Mouse (Mus musculus): ENCODE results near the gene Ltb.

The Ltb gene

DNA sequence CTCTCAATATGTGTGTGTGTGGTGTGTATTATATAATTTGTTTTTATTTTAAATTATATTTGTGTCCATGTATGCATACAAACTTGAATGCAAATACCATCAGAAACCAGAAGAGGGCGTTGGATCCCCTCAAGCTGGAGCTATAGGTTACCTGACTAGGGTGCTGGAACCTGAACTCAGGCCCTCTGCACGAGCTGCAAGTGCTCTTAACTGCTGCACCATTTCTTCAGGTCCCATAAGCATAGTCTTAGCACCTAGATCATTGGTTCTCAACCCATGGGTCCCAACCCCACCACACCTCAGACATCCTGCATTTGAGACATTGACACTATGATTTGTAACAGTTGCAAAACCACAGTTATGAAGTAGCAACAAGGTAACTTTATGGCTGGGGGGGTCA lies 2.5 kb upstream of the Ltb start:
- DNase-seq (ENCODE audit: low read depth, low spot score) = no peak

DNA sequence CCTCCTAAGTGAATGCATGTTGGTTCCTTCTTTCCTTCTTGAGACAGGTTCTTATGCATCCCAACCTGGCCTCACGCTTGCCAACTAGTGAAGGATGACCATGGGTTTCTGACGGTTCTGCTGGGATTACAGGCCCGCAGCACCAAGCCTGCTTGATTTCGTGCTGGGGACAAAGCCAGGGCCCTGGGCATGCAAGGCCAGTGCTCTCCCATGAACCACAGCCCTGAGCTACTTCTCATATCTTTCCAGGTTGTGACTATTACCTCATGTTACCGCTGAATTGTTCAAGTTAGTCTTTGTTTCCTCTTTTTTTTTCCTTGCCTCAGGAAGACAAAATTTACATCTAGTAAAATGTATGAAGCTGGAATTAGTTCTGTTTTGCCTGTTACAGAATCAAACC lies 1.3 kb upstream of the Ltb start:
- no peak for DNase-seq (ENCODE audit: low read depth, low spot score)

DNA sequence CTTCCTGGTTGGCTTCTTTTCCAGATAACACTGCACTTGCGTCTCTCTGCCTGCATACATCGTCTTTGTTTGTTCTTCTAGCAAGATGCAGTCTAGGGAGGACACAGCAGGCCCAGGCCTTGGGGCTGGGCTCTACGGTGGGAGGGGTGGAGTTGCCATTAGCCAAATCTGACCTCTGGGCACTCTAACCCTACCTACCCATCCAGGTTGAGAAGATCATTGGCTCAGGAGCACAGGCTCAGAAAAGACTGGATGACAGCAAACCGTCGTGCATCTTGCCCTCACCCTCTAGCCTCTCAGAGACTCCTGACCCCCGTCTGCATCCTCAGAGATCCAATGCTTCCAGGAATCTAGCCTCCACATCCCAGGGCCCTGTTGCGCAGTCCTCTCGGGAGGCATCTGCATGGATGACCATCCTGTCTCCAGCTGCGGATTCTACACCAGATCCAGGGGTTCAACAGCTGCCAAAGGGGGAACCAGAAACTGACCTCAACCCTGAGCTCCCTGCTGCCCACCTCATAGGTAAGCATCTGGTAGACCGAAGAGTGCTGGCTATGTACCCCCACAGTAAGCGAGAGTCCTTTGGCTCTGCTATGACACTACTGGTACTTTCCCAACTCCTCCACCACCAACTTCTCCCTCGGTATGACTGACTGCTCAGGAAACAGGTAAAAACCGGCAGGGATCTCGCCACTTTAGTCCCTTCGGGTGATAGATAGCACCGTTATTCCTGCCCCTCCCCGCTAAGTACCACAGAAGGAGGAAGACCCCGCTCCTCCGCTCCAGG lies 798 bp downstream of the Ltb start:
- no peak for DNase-seq (ENCODE audit: low read depth, low spot score)

DNA sequence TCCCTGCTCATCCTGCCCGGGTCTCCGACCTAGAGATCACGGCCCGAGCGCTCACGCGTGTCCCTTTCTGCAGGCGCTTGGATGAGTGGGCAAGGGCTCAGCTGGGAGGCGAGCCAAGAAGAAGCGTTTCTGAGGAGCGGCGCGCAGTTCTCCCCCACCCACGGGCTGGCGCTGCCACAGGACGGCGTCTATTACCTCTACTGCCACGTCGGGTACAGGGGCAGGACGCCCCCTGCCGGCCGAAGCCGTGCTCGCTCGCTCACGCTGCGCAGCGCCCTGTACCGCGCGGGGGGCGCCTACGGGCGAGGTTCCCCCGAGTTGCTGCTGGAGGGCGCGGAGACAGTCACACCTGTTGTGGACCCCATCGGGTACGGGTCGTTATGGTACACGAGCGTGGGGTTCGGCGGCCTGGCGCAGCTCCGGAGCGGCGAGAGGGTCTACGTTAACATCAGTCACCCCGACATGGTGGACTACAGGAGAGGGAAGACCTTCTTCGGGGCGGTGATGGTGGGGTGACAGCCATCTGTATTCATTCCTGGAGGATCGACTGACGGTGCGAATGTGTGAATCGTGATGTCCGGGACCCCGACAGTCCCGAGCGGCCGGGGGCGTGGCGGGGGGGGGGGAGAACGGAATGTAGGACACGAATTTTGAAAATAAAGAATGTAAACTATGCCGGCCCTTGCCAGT lies 1.5 kb downstream of the Ltb start:
- DNase-seq (ENCODE audit: low read depth, low spot score) = peak; percentile 82

DNA sequence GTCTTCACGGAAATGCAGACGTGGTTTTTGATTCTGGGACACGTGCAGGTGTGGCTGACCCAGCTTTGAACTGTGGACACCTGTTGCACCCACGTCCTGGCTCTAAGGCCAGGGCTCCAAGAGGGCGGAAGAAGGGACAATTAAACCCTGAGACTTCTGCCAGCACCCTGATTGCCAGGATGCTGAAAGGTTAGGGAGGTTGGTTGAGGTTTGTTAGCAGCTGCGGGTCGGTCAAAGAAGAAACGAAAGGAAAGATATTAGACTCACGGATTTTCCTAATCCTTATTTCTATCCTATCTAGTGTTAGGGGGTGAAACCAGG lies 2.0 kb downstream of the Ltb start:
- no peak for DNase-seq (ENCODE audit: low read depth, low spot score)

DNA sequence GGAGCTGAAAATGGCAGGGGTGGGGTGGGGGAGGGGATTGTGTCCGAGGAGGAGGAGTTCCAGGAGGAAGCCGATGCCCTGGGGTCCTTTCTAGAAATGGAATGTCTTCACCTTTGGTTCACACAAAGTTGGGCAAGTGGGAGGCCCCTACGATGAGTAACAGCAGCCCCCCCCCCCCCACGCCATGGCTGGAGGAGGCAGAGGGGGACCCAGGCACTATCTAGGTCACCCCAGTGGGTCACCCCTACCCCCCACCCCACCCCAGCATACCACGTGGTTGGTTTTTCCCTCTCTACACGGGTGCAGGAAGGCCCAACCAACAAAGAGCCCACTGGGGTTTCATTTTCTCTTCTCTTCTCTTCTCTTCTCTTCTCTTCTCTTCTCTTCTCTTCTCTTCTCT lies 2.9 kb downstream of the Ltb start:
- no peak for DNase-seq (ENCODE audit: low read depth, low spot score)

DNA sequence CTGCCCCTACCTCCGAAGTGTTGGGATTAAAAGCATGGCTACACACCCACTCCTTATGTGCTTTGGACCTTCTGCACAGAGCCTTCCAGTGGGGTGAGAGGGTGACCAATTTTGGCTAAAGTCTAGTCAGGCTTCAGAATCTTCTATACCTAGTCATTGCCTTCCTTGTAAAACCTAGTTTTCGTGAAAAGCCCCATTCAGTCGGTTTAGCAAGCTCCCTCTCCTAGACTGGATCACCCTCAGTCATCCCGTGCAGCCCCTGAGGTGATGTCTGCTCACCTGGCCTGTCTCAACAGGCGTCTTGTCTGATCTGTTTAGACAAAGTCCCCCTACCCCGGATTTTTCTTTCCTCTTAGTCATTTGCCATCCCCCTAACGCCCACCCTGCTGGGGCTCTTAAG lies 3.8 kb downstream of the Ltb start:
- no peak for DNase-seq (ENCODE audit: low read depth, low spot score)

DNA sequence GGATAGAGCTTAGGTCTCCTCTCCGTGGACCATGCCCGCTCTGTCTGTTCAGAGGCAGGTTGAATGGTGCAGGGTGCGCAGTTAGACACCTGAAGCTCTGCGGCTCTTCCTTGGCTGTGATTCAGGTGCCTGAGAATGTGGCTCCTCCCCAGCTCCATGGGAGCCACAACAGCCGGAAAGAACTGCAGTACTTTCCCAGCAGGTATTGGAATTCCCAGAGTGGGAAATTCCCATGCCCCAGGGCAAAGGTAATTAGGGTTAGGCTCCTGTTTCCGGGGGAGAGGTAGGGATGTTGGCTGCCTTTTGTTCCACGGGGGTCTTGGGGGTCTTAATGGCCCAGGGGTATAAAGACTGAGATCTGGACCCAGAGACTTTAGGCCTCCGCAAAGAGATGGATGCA lies 4.7 kb downstream of the Ltb start:
- no peak for DNase-seq (ENCODE audit: low read depth, low spot score)

DNA sequence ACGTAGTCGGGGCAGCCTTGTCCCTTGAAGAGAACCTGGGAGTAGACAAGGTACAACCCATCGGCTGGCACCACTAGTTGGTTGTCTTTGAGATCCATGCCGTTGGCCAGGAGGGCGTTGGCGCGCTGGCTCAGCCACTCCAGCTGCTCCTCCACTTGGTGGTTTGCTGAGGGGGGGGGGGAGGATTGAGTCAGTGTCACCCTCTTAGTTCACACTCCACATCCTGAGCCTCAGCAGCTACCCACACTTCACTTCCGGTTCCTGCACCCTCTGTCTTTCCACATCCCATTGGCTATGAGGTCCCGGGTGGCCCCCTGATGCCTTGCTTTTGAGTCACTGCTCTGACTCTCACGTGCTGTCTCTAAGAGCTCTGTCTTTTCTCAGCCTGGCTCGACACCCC lies 6.2 kb downstream of the Ltb start:
- DNase-seq (ENCODE audit: low read depth, low spot score) = no peak

DNA sequence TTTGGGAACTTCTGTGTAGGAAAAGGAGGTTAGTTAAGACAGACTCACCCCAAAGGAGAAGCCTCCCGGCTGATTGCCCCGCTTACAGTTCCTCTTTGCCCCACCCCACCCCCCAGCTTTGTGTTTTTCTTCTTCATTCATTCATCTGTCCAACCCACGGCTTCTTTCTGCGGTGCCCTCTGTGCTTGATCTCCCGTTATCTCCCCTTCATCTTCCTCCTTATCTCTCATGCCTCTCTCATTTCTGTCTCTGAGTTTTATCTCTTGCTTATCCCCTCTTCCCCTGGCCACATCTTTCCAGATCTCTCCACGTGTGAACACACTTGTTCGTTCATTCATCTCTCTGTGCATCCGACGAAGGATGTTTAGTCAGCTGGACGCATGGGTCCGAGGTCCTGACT lies 6.9 kb downstream of the Ltb start:
- DNase-seq (ENCODE audit: low read depth, low spot score) = no peak

DNA sequence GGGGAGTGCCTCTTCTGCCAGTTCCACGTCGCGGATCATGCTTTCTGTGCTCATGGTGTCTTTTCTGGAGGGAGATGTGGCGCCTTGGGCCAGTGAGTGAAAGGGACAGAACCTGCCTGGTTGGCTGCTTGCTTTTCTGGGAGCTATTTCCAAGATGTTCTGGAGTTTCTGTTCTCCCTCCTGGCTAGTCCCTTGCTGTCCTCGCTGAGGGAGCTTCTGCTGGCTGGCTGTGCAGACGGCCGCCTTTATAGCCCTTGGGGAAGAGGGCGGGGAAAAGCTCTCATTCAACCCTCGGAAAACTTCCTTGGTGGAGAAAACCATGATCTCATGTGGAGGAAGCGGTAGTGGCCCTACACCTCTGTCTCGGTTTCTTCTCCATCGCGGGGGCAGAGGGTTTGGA lies 7.5 kb downstream of the Ltb start, which contains the start of gene Tnf:
Gene Tnf, minus strand, starts transcription at position 221 of the 400 bp plus-strand sequence.
- no peak for DNase-seq (ENCODE audit: low read depth, low spot score)

DNA sequence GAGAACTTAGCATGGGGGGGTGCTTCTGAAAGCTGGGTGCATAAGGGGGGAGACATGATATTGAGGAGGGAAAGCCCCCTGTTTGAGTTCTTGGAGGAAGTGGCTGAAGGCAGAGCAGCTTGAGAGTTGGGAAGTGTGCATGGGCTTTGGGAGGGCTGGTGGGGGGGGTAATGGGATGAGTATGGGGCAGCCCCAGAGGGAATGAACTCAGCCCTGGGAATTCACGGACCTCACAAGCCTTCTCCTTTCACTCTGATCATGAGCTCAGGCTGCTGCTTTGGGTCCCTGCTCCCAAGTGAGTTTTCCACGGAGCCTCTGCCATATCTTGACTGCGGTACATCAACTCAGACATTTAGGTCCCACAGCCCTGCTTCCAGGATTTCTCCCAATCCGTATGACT lies 8.2 kb downstream of the Ltb start:
- no peak for DNase-seq (ENCODE audit: low read depth, low spot score)

DNA sequence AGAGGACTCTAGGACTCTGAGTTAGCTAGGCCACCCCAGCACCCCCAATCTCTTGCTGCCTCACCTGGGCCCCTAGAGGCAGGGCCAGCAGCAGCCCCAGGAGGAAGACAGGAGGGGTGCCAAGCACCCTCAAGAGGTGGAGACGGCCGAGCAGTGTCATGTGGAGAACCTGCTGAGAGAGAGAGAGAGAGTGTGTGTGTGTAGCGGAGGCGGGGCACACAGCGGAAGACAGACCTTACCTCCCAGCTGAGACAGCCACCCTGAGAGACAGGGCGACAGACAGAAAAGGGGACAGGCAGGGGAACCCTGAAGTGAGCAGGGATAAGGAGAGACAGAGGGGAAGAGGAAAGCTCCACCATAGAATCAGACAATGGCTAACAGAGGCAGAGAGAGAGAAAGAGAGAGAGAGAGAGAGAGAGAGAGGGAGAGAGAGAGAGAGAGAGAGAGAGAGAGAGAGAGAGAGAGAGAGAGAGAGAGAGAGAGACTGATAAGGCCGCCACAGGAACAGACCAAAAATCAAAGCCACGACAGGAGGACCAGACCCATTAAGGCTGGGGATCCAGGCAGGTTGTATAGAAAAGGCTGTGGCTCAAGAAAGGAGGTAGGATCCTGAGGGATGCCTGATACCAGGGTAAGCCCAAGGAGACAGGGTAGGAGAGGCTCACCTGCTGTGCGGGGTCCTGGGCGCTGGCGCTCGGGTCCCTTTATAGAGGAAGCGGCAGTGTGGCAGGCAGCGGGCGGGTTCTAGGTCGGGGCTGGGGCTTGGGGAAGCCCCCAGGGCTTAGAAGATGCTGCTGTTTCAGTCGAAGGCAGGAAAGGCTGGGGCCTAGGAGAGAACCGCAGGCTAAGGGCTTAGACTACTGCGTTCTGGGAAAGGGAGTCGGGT lies 10.5 kb downstream of the Ltb start, which contains the start of gene Lta:
Gene Lta, minus strand, starts transcription at position 858 of the 886 bp plus-strand sequence.
- DNase-seq (ENCODE audit: low read depth, low spot score) = no peak

DNA sequence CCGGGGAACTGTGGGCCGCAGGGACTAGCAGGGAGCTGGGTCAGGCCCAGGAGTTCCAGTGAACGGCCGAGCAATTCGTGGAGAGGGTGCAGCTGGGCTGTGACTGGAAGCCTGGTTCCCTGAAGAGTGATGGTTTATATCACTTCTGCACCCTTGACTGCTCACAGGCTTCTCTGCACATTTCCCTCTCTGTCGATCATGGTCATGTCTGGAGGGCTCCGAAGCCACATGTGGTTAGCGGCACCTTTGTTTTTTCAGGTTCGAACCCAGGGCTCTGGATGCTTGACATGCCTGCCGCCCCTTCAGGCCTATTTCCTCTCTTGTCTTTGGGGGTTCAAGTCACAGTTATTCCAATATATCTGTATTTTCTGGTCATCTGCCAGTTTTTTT lies 11.1 kb downstream of the Ltb start:
- DNase-seq (ENCODE audit: low read depth, low spot score) = no peak

DNA sequence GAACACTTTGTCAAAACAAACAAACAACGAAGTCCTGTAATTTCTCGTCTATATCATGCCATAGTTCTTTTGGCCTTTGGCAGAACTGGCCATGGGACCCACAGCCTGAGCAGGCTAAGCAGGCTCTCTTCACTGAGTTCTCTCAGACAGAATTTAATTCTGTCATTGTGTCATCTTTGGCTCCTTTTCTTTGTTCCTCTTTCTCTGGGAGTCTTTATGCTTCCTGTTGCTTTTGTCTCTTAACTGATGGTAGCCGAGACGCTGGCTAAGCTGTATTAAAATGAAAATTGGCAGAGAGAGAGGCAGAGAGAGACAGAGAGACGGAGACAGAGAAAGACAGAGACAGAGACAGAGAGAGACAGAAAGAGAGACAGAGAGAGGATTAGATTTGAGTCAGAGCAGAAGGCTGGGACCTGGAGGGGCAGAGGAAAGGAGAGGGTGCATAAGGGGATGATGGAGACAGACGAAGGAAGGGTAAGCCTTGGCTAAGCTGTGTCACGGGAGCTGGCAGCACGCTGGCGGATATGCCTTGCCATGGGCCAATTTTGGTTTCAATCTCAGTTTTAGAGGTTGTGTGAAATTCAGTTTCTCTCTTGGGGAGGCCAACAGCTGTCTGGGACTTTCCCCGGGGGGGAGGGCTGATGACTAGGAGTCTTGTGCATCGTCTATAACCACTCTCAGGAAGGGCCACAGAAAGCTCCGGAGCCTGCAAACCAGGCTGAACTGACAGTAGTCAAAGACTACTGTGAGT lies 15.7 kb downstream of the Ltb start:
- no peak for DNase-seq (ENCODE audit: low read depth, low spot score)

DNA sequence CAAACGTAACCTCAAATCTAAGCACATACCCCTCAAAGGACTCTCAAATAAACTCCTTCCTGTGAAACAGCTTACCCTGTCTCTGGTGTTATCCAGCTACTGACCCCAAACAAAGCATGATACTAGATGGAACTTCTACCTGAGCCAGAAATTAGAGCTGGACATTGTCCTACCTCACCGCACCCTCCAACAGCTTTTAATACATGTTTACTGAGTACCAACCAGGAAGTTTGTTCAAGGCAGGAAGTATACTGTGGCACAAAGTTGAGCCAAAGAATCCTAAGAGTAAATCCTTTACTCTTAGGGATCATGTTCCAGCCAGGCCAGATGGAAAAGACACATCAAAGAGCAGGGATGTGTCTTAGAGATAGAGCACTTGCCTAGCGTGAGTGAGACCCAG lies 16.4 kb downstream of the Ltb start:
- no peak for DNase-seq (ENCODE audit: low read depth, low spot score)

DNA sequence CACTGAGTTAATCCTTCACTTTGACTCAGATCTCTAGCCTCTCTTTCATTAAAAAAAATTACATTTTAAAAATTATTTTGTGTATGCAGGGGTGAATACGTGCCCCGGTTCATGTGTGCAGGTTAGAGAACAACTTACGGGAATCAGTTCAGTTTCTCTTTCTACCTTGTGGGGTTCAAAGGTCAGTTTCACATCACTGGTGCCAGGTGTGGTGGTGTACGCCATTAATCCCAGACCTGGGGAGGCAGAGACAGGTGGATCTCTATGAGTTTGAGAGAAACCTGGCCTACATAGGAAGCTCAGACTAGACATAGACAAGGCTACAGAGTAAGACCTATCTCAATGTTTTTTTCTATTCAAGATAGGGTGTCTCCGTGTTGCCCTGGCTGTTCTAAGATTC lies 18.8 kb downstream of the Ltb start:
- no peak for DNase-seq (ENCODE audit: low read depth, low spot score)

DNA sequence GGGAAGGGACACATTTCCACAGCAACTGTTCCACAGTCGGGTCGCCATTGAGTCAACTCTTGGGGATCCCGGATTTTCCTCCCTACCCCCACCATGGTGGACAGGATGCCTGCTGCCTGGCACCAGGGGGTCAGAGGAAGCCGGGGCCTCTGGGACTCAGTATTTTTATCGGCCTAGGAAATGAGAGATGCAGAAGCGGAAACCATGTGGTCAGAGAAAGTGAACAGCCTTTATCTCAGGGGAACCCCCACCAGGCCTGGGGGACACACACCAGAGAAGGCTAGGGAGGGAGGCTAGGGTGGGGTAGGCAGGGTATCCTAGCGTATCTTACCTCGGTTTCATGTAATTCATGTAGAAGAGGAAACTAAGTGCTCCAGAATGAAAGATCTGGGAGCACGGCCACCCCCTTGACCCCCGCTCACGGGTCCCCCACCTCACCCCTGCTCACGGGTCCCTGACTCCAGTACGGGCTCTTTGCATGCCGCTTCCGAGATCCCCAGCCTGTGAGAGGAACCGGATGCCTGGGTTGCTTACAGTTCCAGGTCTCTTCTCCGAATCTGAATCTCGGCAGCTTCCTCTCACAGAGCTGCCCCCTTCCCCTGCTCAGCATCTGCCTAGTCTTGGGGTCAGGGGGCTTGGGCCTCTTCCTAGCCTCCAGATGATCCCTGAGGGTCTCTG lies 24.4 kb downstream of the Ltb start:
- no peak for DNase-seq (ENCODE audit: low read depth, low spot score)

DNA sequence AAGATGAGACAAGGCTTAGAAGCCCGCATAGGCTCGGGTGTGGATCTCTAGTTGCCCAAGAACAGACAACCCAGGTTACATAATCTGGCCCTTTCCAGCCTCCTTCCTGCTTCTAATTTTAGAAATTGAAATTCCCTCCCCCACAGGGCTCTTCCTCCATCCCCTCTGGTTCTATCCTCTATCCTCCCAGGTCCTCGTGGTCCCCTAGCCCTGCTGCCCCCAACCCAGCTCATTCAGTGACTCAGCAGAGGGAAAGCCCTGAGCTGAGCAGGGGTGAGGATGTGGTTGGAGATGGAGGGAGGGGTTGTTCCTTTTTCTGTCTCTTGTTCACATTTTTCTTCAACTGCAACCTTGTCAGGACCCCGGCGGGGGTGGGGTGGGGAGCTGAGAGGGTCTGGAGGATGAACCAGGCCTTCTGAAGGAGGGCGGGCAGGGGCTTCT lies 25.4 kb downstream of the Ltb start:
- DNase-seq (ENCODE audit: low read depth, low spot score) = no peak

DNA sequence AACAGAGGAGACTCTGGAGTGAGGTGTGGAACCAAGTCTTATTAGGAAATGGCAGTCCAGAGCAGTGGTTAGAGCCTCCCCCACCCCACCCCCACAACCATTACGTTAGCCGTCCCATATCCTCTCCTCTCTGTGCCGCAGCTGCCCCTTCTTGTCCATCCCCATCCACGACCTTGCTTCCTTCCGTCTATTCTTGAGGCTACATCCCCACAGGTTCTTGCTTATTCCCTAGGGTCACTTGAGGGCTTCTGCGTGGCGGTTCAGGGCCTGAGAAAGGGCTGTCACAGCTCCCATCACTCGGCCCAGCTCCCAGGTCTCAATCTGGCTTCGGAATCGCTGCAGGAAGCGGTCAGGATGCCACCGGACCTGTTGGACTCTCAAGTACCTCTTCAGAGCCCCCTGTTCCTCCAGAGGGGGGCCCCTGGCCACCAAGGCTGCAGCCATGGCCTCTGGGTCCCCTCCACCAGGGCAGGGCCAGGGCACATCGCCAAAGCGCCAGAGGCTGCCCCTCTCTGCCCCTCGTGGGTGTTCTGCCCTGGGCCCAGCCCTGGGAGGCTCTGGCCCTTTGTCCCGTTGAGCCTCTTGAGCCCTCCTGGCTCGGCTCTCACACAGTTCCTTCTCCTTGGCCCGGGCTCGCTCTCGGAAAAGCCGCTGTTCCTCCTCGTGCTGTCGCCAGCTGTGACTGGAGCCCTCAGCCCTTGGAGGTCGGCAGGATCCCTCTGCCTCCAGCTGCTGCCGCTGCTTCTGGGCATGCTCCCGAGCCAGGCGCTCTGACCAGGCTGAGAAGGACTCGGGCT lies 26.1 kb downstream of the Ltb start, which contains the start of gene Gm16181:
Gene Gm16181, plus strand, starts transcription at position 679 of the 797 bp plus-strand sequence.
- no peak for DNase-seq (ENCODE audit: low read depth, low spot score)

Data from mesoderm, embryonic 11.5 days (tissue).